Mouse (Mus musculus): ENCODE measurements at regions not wholly inside any gene's neighbourhood (a gene's known extent, or its start where the extent isn't known, plus 50 kb on each side); places are given as distances from the start of the nearest gene placed in this dataset.

DNA sequence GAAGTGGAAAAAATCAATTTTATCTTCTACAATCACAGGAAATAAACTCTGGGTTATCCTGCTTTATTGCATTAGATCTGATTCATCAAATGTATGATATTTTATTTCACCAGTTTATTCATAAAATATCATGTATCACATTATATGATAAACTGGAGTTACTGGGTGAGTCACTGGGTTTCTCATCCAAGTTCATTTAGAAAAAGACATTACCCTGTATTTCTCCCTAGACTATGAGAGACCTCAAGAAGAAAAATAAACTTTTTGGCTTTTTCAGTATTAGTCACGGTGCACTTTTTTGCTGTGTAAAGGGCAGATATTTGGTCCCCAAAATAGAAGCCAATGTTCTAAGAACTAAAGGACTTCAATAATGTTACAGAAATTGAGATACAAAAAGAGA lies 604.8 kb upstream of the Gm8797 start:
- in situ Hi-C loops (cut with MboI, MseI) = loop anchor here in 1 of 2 experiments (10.0 kb wide), 1 partner anchor 1041 kb away; no protein-coding TSS in a partner anchor

DNA sequence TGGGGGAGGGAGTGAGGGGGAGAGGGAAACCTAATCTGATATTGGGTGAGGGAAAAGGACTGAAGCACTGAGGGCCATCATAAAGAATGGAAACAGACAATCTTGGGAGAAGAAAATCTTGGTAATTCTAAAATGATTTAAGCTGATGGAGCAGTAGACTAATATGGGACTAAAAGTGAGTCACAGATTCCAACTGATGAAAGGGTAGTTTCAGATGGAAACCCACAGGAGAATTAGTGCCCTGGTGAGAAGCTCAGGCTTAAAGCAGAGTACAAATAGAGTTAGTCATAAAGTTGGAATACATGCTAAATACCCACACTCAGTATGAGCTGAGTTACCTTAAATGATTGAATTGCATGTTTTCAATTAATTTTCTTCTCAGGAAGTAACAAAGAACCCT lies 600.3 kb upstream of the Gm8797 start:
- in situ Hi-C loops (cut with MboI, MseI) = no loop called here
